Comparison of ENCODE assay signal across 8 mouse cellular contexts in the genomic region with DNA sequence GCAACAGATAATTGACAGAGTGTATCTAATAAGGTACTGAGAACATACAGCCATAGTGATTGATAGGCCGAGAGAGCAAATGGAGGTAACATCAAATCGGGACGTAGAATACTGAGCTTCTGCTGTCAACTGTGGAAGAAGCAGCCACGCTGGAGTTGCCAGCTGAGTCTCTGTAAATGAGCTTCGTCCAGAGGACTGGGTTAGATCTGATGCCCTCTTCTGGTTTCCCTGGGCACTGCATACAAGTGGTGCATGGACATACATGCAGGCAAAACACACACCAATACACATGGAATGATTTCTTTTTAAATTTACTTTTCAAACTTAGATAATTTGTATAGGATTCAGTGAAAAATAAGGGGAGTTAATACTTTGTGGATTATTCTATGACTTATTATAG. TPM values are rescaled to one million over a fixed set of nuclear protein-coding genes. Genes with fewer than 3 reads are reported as not detected.
DNase-seq lines count a peak whose midpoint lies in the region; ATAC-seq lines count a peak whose summit lies in the region.

No protein-coding gene starts in this region.

- intact Hi-C loops in gastrocnemius, postnatal 14 days (cut with DNase I; ENCODE audit: low total_unique reads), result loop anchor here (10.0 kb wide), 1 partner anchor 356 kb away; no protein-coding TSS in a partner anchor

- peak; percentile 97 for ATAC-seq in common myeloid progenitor, adult 5-6 weeks (replicated peaks; ENCODE audit: low read depth, poor library complexity, severe bottlenecking)

- DNase-seq in cerebellum, adult 11-12 months, result peak; percentile 4
- no peak for DNase-seq in cerebellum, adult 9-11 months
- DNase-seq in T-cell, adult 2 months (ENCODE audit: low spot score), result peak; percentile 71
- DNase-seq in gastrocnemius, postnatal 14 days, result peak; percentile 26
- DNase-seq in kidney, postnatal 4 days, result peak; percentile 80 to 82
- DNase-seq in lung, postnatal 25 days (ENCODE audit: low spot score), result peak; percentile 35
- DNase-seq in right cerebral cortex, postnatal 14 days, result peak; percentile 68

RNA-seq across cellular contexts. Expression of a gene that starts 42.9 kb away (rescaled TPM):
- total RNA-seq in common myeloid progenitor, adult 5-6 weeks (2017), result 39.9 and 43.0 TPM in 2 replicates
- total RNA-seq in gastrocnemius, postnatal 14 days (2021), result 1 to 10 TPM in 1 of 2 experiments, under 1 TPM in 1; 0.78 to 1.6 TPM

RNA-seq across cellular contexts. Expression of a gene that starts 52.6 kb away (rescaled TPM):
- total RNA-seq in common myeloid progenitor, adult 5-6 weeks (2017), result 88.6 and 110 TPM in 2 replicates
- total RNA-seq in gastrocnemius, postnatal 14 days (2021), result 10 to 100 TPM; 14.8 to 17.6 TPM

Comparison
In these comparisons a context has a peak if more than half of its experiments do, and no peak if none do; other contexts are left out.
1. RNA of a gene that starts 42.9 kb away (total RNA-seq): 39.9 to 43.0 TPM in common myeloid progenitor, adult 5-6 weeks; 0.78 to 1.6 TPM in gastrocnemius, postnatal 14 days; every median in the first group is over 10 times any median in the second.